Mouse (Mus musculus): ENCODE results near the gene A730049H05Rik. TPM values are rescaled to one million over a fixed set of nuclear protein-coding genes. Genes with fewer than 3 reads are reported as not detected.

A730049H05Rik gene
- total RNA-seq (2014; fragmentation: Nextera tagmentation) (not detected in 2 replicates), total RNA-seq (2017) (0.22 and 0.29 TPM in 2 replicates), polyA plus RNA-seq (2012) (not detected in 2 replicates)

GRCm38 (mm10) chr6:92816311-92816751, at the start of gene A730049H05Rik:
A730049H05Rik (plus strand) TSS chr6:92816478.
- no peaks in the 10 kb centered on the region for H3K4me1 ChIP-seq (ENCODE audit: insufficient read depth, low read depth, low read length)
- H3K36me3 ChIP-seq (replicated peaks), result no peaks in the 10 kb centered on the region
- H3K9me3 ChIP-seq (replicated peaks), result peaks cover 5% of the 10 kb centered on the region
- no peak within 1 kb of the TSS for H3K4me3 ChIP-seq (ENCODE audit: low read depth, low read length)
- ATAC-seq (ENCODE audit: extremely low read depth, insufficient number of reproducible peaks, low FRiP score, poor library complexity, severe bottlenecking) (no peak), DNase-seq (ENCODE audit: low spot score) (no peak)
- no peak for TF ChIP-seq GATA1 (IDR thresholded peaks at IDR 0.05; ENCODE audit: borderline replicate concordance, low read length)
- no peak for TF ChIP-seq GATA2 (IDR thresholded peaks at IDR 0.05; ENCODE audit: borderline replicate concordance, low read depth, low read length)
- no peaks in the 10 kb centered on the region for H3K27me3 ChIP-seq (ENCODE audit: insufficient read depth, low read length)

- H3K4me1 ChIP-seq (ENCODE audit: insufficient read depth, low read depth, low read length), result no peaks in the 10 kb centered on the region
Measured at GRCm38 (mm10) chr6:92776356-92776755, 39.9 kb upstream of the A730049H05Rik start.

GRCm38 (mm10) chr6:92779140-92779934, 36.9 kb upstream of the A730049H05Rik start:
- TF ChIP-seq CTCF (IDR thresholded peaks at IDR 0.05; ENCODE audit: low read depth, low read length) (no peak), TAL1 (conservative IDR thresholded peaks at IDR 0.05; ENCODE audit: low read depth, low read length) (no peak), POLR2AphosphoS5 (IDR thresholded peaks at IDR 0.05; ENCODE audit: insufficient replicate concordance, low read depth, low read length) (no peak), GATA1 (IDR thresholded peaks at IDR 0.05; ENCODE audit: borderline replicate concordance, low read length) (no peak), GATA2 (IDR thresholded peaks at IDR 0.05; ENCODE audit: borderline replicate concordance, low read depth, low read length) (no peak)
- Histone ChIP-seq H3K36me3 (replicated peaks) (no peaks in the 10 kb centered on the region), H3K27me3 (ENCODE audit: insufficient read depth, low read length) (no peaks in the 10 kb centered on the region), H3K4me3 (ENCODE audit: low read depth, low read length) (no peak overlapping the region), H3K9me3 (replicated peaks) (peaks cover 22% of the 10 kb centered on the region), H3K4me1 (ENCODE audit: insufficient read depth, low read depth, low read length) (no peaks in the 10 kb centered on the region)
- ATAC-seq (ENCODE audit: extremely low read depth, insufficient number of reproducible peaks, low FRiP score, poor library complexity, severe bottlenecking) (no peak), DNase-seq (ENCODE audit: low spot score) (no peak)

More at GRCm38 (mm10) chr6:92776356-92776755, 39.9 kb upstream of the A730049H05Rik start:
- Histone ChIP-seq H3K27me3 (ENCODE audit: insufficient read depth, low read length) (no peaks in the 10 kb centered on the region), H3K36me3 (replicated peaks) (no peaks in the 10 kb centered on the region), H3K9me3 (replicated peaks) (peaks cover 17% of the 10 kb centered on the region), H3K4me3 (ENCODE audit: low read depth, low read length) (no peak overlapping the region)
- 0 out of 2 replicates have a peak, but pooled peaks have one; percentile 15 for TF ChIP-seq CTCF (IDR thresholded peaks at IDR 0.05; ENCODE audit: low read depth, low read length)
- no peak for TF ChIP-seq GATA2 (IDR thresholded peaks at IDR 0.05; ENCODE audit: borderline replicate concordance, low read depth, low read length)
- no peak for ATAC-seq (ENCODE audit: extremely low read depth, insufficient number of reproducible peaks, low FRiP score, poor library complexity, severe bottlenecking)
- no peak for DNase-seq (ENCODE audit: low spot score)

- Histone ChIP-seq H3K4me3 (ENCODE audit: low read depth, low read length) (no peak overlapping the region), H3K4me1 (ENCODE audit: insufficient read depth, low read depth, low read length) (no peaks in the 10 kb centered on the region), H3K36me3 (replicated peaks) (no peaks in the 10 kb centered on the region), H3K9me3 (replicated peaks) (peaks cover 26% of the 10 kb centered on the region), H3K27me3 (ENCODE audit: insufficient read depth, low read length) (no peaks in the 10 kb centered on the region)
- ATAC-seq (ENCODE audit: extremely low read depth, insufficient number of reproducible peaks, low FRiP score, poor library complexity, severe bottlenecking) (no peak), DNase-seq (ENCODE audit: low spot score) (no peak)
- TF ChIP-seq POLR2AphosphoS5 (IDR thresholded peaks at IDR 0.05; ENCODE audit: insufficient replicate concordance, low read depth, low read length) (no peak), GATA1 (IDR thresholded peaks at IDR 0.05; ENCODE audit: borderline replicate concordance, low read length) (no peak), TAL1 (conservative IDR thresholded peaks at IDR 0.05; ENCODE audit: low read depth, low read length) (no peak), GATA2 (IDR thresholded peaks at IDR 0.05; ENCODE audit: borderline replicate concordance, low read depth, low read length) (no peak), CTCF (IDR thresholded peaks at IDR 0.05; ENCODE audit: low read depth, low read length) (no peak)
Measured at GRCm38 (mm10) chr6:92779935-92780205, 36.4 kb upstream of the A730049H05Rik start.

- H3K9me3 ChIP-seq (replicated peaks), result peaks cover 29% of the 10 kb centered on the region
- ATAC-seq (ENCODE audit: extremely low read depth, insufficient number of reproducible peaks, low FRiP score, poor library complexity, severe bottlenecking) (no peak), DNase-seq (ENCODE audit: low spot score) (no peak)
- H3K4me1 ChIP-seq (ENCODE audit: insufficient read depth, low read depth, low read length), result no peaks in the 10 kb centered on the region
- no peak for TF ChIP-seq TAL1 (conservative IDR thresholded peaks at IDR 0.05; ENCODE audit: low read depth, low read length)
- no peak for TF ChIP-seq POLR2AphosphoS5 (IDR thresholded peaks at IDR 0.05; ENCODE audit: insufficient replicate concordance, low read depth, low read length)
- TF ChIP-seq GATA1 (IDR thresholded peaks at IDR 0.05; ENCODE audit: borderline replicate concordance, low read length), result no peak
- no peak for TF ChIP-seq CTCF (IDR thresholded peaks at IDR 0.05; ENCODE audit: low read depth, low read length)
- no peak for TF ChIP-seq GATA2 (IDR thresholded peaks at IDR 0.05; ENCODE audit: borderline replicate concordance, low read depth, low read length)
- no peak overlapping the region for H3K4me3 ChIP-seq (ENCODE audit: low read depth, low read length)
- H3K27me3 ChIP-seq (ENCODE audit: insufficient read depth, low read length), result no peaks in the 10 kb centered on the region
- no peaks in the 10 kb centered on the region for H3K36me3 ChIP-seq (replicated peaks)
Measured at GRCm38 (mm10) chr6:92781446-92781845, 34.8 kb upstream of the A730049H05Rik start.

GRCm38 (mm10) chr6:92784782-92785181, 31.5 kb upstream of the A730049H05Rik start:
- DNase-seq (ENCODE audit: low spot score), result no peak
- no peaks in the 10 kb centered on the region for H3K27me3 ChIP-seq (ENCODE audit: insufficient read depth, low read length)
- no peaks in the 10 kb centered on the region for H3K36me3 ChIP-seq (replicated peaks)
- peaks cover 24% of the 10 kb centered on the region for H3K9me3 ChIP-seq (replicated peaks)
- H3K4me3 ChIP-seq (ENCODE audit: low read depth, low read length), result no peak overlapping the region
- no peaks in the 10 kb centered on the region for H3K4me1 ChIP-seq (ENCODE audit: insufficient read depth, low read depth, low read length)
- no peak for ATAC-seq (ENCODE audit: extremely low read depth, insufficient number of reproducible peaks, low FRiP score, poor library complexity, severe bottlenecking)
- no peak for TF ChIP-seq TAL1 (conservative IDR thresholded peaks at IDR 0.05; ENCODE audit: low read depth, low read length)
- TF ChIP-seq CTCF (IDR thresholded peaks at IDR 0.05; ENCODE audit: low read depth, low read length), result peak; percentile 32
- TF ChIP-seq POLR2AphosphoS5 (IDR thresholded peaks at IDR 0.05; ENCODE audit: insufficient replicate concordance, low read depth, low read length), result no peak
- TF ChIP-seq GATA2 (IDR thresholded peaks at IDR 0.05; ENCODE audit: borderline replicate concordance, low read depth, low read length), result no peak
- no peak for TF ChIP-seq GATA1 (IDR thresholded peaks at IDR 0.05; ENCODE audit: borderline replicate concordance, low read length)
